Mouse (Mus musculus) liver, embryonic 16.5 days (tissue): ENCODE results near the gene Tsen54. TPM values are rescaled to one million over a fixed set of nuclear protein-coding genes. Genes with fewer than 3 reads are reported as not detected.
"Not testable (repeated sequence)": the region's sequence is repeated elsewhere in the genome, so short reads cannot be mapped to it uniquely, and the experiment has no call there.

Experiments
- ATAC-seq: fragments of 200-750 bp; cut with Nextera tagmentation; 2 replicates; pipeline ENCODE4 v1.8.0; 2017; ENCODE audit warnings: low read depth, mild to moderate bottlenecking, moderate number of reproducible peaks, moderate library complexity
- H3K27ac ChIP-seq: fragments of 300-500 bp; sonication (generic); 2 replicates; pipeline ENCODE4 v1.5.1; 2014; ENCODE audit warnings: mild to moderate bottlenecking, low read length
- H3K27me3 ChIP-seq: fragments of 300-500 bp; sonication (generic); 2 replicates; pipeline ENCODE4 v1.6.1; 2014; ENCODE audit warnings: low read depth, low read length, mixed read lengths; ENCODE audit not compliant: control insufficient read depth, insufficient read depth
- H3K36me3 ChIP-seq: fragments of 300-500 bp; sonication (generic); 2 replicates; pipeline ENCODE4 v1.6.1; 2014; ENCODE audit warnings: mild to moderate bottlenecking; ENCODE audit not compliant: control insufficient read depth, insufficient read depth
- H3K4me1 ChIP-seq: fragments of 300-500 bp; sonication (generic); 2 replicates; pipeline ENCODE4 v1.6.1; 2014; ENCODE audit warnings: low read depth, low read length, mixed read lengths; ENCODE audit not compliant: control insufficient read depth
- H3K4me2 ChIP-seq: fragments of 300-500 bp; sonication (generic); 2 replicates; pipeline ENCODE4 v1.6.1; 2014; ENCODE audit warnings: low read depth, low read length, mixed read lengths
- H3K4me3 ChIP-seq: fragments of 300-500 bp; sonication (generic); 2 replicates; pipeline ENCODE4 v1.5.1; 2014; ENCODE audit warnings: low read depth, mild to moderate bottlenecking, low read length
- H3K9ac ChIP-seq: fragments of 300-500 bp; sonication (generic); 2 replicates; pipeline ENCODE4 v1.6.1; 2014; ENCODE audit warnings: low read depth, low read length
- H3K9me3 ChIP-seq: fragments of 300-500 bp; sonication (generic); replicated peaks from 2 replicates; pipeline ENCODE4 v1.6.1; 2016; ENCODE audit warnings: low read length; ENCODE audit not compliant: control insufficient read depth
- WGBS: fragments of 180-500 bp; shearing (Covaris S2); extraction: QIAGEN DNeasy Blood & Tissue Kit; methylation state at CpG from one replicate; pipeline ENCODE4 v1.1.7; 2014; ENCODE audit not compliant: insufficient replicate concordance; 5-methylcytosine and 5-hydroxymethylcytosine counted together
- polyA plus RNA-seq: library from polyadenylated mRNA; unstranded; fragments of >200 nt; fragmentation: Nextera tagmentation; extraction: Ambion mirVana; gene quantifications from 2 replicates; pipeline ENCODE4 v1.2.1, GENCODE M21; 2015

Gene Tsen54
- polyA plus RNA-seq, 1 experiment from 2014 or later = 10.2 TPM

DNA sequence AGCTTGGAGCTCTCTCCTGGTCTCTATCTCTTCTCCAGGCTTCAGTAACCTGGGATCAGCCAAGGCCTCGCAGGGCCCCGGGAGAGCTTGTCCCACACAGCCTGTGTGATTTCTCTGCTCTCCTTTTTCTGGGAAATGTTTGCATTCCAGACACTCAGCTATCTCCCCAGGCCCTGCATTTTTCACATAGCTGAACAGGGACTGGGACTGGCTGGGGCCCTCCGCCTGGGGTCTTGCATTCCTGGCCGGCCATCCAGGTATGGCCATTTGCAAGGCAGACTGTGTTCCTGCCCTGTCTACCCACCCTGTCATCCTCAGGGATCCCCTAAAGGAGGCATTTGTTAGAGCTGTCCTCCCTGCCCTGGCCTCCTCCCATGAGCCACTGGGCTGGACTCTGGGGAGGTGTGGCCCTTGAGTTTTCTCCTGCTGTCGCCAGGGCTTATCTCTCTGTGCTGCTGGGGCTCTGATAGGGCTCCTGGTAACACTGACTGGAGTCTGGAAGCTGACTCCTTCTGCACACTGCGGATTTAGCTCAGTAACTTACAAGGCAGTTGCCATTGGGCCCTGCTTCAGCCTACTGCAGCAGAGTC, 27.5 kb downstream of the Tsen54 start:
- 19% methylated on average over 6 of the region's 6 CpGs for WGBS
- Histone ChIP-seq H3K4me3 (no peak overlapping the region), H3K27ac (peak overlapping the region; percentile 77), H3K9ac (peak overlapping the region; percentile 6; the same call in 1 of the 2 replicates), H3K4me2 (peak overlapping the region; percentile 26), H3K4me1 (peaks cover 35% of the 10 kb centered on the region), H3K9me3 (no peaks in the 10 kb centered on the region), H3K27me3 (no peaks in the 10 kb centered on the region), H3K36me3 (peaks cover 9% of the 10 kb centered on the region)
- ATAC-seq = peak; percentile 92

DNA sequence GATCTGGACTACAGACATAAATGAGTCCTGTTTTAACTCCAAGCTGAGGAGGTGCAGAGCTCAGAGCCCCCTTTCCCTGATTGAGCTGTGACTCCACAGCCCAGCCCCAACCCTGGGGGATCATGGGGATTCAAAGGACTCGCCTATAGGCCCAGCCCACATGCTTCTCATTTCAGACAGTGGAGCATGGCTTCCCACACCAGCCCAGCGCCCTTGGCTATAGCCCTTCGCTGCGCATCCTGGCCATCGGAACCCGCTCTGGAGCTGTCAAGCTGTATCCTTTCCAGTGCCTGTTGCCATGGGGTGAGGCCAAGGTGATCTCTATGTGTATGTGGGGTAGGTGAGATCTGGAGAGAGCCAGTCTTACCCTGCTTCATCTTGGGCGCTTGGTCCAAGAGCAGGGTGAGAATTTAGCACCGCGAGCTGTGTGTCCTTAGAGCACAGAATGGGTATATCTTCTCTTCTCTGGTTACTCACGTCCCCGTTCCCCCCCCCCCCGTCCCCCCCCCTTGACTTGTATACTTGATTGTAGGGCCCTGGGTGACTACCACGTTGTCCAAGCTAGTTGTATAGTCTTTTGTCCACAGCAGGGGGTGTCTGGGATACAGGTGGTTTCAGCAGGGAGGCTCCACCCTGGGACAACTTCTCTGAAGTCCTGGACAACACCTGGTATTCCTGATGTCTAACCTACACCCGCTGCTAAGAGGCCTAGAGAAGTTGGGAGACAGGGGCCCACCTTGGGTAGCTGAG, 28.8 kb downstream of the Tsen54 start:
- Histone ChIP-seq H3K4me1 (peaks cover 35% of the 10 kb centered on the region), H3K27ac (no peak overlapping the region), H3K4me2 (no peak overlapping the region), H3K9ac (no peak overlapping the region), H3K36me3 (peaks cover 9% of the 10 kb centered on the region), H3K9me3 (no peaks in the 10 kb centered on the region), H3K27me3 (no peaks in the 10 kb centered on the region), H3K4me3 (no peak overlapping the region)
- ATAC-seq = no peak
- WGBS = 82% methylated on average over 11 of the region's 14 CpGs

DNA sequence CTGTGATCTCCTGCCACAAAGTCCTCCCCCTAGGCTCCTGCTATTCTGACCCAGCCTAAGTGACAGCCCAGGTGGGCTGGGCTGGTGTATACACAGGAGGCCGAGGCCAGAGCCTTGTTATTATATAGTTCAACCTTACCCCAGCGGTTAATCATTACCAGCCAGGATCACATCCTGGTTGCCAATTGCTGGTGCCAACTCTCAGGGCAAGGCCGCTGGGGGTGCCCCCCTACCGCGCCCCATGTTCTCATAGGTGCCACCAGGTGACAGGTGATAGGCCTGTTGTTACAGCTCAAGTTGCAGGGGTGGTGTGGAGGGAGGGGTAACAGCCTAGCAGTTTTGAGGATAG, 29.3 kb downstream of the Tsen54 start:
- no peak overlapping the region for H3K4me3 ChIP-seq
- peaks cover 33% of the 10 kb centered on the region for H3K4me1 ChIP-seq
- 76% methylated on average over 5 of the region's 5 CpGs for WGBS
- H3K9me3 ChIP-seq = no peaks in the 10 kb centered on the region
- ATAC-seq = peak; percentile 25; the same call in 1 of the 2 replicates
- H3K27me3 ChIP-seq = no peaks in the 10 kb centered on the region
- no peak overlapping the region for H3K4me2 ChIP-seq
- H3K36me3 ChIP-seq = peaks cover 9% of the 10 kb centered on the region
- no peak overlapping the region for H3K9ac ChIP-seq
- no peak overlapping the region for H3K27ac ChIP-seq

DNA sequence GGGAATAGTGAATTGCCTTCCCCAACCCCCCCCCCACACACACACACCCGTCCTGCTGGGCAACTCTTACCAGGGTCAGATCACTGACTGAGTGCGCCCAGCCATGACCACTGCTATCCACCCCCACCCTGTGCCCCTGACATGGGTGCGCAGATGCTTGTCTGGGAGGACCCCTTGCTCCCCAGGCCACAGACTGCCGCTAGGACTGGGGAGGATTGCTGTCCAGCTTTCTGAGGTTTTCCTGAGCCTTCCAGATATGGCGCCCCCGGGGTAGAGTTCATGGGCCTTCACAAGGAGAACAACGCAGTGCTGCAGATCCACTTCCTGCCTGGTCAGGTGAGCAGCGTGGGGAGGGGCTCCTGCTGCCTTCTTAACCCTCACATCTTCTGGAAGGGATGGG, 29.7 kb downstream of the Tsen54 start:
- no peak for ATAC-seq
- Histone ChIP-seq H3K4me3 (no peak overlapping the region), H3K27ac (no peak overlapping the region), H3K4me2 (no peak overlapping the region), H3K9me3 (no peaks in the 10 kb centered on the region), H3K36me3 (peaks cover 9% of the 10 kb centered on the region), H3K27me3 (no peaks in the 10 kb centered on the region), H3K9ac (no peak overlapping the region), H3K4me1 (peaks cover 29% of the 10 kb centered on the region)
- 66% methylated on average over 8 of the region's 8 CpGs for WGBS

DNA sequence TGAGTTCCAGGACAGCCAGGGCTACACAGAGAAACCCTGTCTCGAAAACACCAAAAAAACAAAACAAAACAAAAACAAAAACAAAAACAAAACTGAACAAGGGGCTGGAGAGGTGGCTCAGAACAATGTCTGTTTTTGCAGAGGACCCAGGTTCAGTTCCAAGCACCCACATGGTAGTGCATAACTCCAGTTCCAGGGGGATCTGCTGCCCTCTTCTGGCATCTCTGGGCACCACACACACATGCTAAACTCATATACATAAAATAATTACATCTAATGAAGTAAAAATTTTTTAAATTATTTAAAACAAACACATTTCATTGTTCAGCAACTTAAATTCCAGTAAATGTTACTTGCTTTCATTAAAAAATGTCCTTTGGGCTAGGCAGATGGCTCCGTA, 31.3 kb downstream of the Tsen54 start:
- peaks cover 24% of the 10 kb centered on the region for H3K4me1 ChIP-seq
- no peaks in the 10 kb centered on the region for H3K9me3 ChIP-seq
- H3K27ac ChIP-seq = no peak overlapping the region
- H3K9ac ChIP-seq = no peak overlapping the region
- H3K4me2 ChIP-seq = no peak overlapping the region
- WGBS = 94% methylated on average over 2 of the region's 2 CpGs
- ATAC-seq = no peak
- no peak overlapping the region for H3K4me3 ChIP-seq
- peaks cover 11% of the 10 kb centered on the region for H3K36me3 ChIP-seq
- no peaks in the 10 kb centered on the region for H3K27me3 ChIP-seq

DNA sequence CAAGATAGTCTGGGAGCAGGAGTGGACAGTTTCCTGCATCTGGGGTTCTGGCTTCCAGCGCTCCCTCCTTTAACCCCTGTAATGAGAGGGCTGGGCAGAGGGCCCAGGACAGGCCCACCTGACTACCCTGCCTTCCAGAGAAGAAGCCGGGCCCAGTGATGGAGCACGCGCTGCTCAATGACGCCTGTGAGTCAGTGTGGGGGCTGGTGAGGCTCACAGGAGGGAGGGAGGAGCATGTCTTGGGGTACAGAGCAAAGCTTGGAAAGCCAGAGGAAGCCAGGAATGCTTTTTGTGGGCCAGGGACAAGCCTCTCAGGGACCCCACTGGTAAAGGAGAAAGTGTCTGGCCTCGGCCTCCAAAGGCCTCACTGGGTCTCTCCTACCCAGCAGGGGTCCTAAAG, 40.1 kb downstream of the Tsen54 start:
- H3K27ac ChIP-seq = no peak overlapping the region
- ATAC-seq = no peak
- no peak overlapping the region for H3K4me3 ChIP-seq
- peaks cover 12% of the 10 kb centered on the region for H3K4me1 ChIP-seq
- peaks cover 25% of the 10 kb centered on the region for H3K27me3 ChIP-seq
- H3K36me3 ChIP-seq = peaks cover 8% of the 10 kb centered on the region
- no peak overlapping the region for H3K9ac ChIP-seq
- 74% methylated on average over 6 of the region's 6 CpGs for WGBS
- H3K4me2 ChIP-seq = no peak overlapping the region
- no peaks in the 10 kb centered on the region for H3K9me3 ChIP-seq

DNA sequence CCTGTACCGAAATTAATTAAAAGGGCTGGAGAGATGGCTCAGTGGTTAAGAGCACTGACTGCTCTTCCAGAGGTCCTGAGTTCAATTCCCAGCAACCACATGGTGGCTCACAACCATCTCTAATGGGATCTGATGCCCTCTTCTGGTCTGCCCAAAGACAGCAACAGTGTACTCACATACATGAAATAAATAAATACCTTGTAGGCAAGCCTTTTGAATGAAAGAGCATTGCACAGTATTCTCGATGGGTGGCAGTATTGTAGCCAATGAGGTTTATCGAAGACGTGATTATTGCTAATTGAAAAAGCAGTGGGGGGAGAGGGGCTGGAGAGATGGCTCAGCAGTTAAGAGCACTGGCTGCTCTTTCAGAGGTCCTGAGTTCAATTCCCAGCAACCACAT, 42.6 kb downstream of the Tsen54 start:
- H3K27ac ChIP-seq, H3K36me3 ChIP-seq, H3K9ac ChIP-seq, H3K4me2 ChIP-seq, H3K9me3 ChIP-seq, ATAC-seq, H3K4me3 ChIP-seq: not testable (repeated sequence)
- Histone ChIP-seq H3K4me1 (peaks cover 12% of the 10 kb centered on the region), H3K27me3 (peaks cover 45% of the 10 kb centered on the region)
- WGBS = 76% methylated on average over 4 of the region's 4 CpGs

DNA sequence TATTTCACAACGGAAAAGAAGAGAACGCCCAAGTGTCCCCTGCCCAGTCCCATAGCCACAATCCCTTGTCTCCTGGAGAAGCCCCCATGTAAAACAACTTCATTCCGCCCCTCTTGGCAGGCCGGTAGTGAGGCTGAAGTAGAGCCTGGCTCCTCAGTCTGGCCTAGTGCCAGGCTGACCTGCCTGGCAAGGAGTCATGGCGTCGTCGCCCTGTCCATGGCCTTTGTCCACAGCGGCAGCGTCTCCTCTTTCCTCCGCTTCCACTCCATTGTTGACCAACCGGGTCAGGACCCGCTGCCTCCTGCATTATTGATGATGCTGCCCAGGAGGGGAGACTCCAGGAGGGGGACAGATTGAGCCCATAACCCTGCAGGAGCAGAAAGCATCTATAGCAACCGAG, 43.4 kb downstream of the Tsen54 start:
- Histone ChIP-seq H3K4me1 (peaks cover 12% of the 10 kb centered on the region), H3K4me3 (no peak overlapping the region), H3K27ac (no peak overlapping the region), H3K36me3 (peaks cover 3% of the 10 kb centered on the region; the same call in 1 of the 2 replicates), H3K9me3 (no peaks in the 10 kb centered on the region), H3K27me3 (peaks cover 45% of the 10 kb centered on the region), H3K4me2 (no peak overlapping the region), H3K9ac (no peak overlapping the region)
- no peak for ATAC-seq
- 53% methylated on average over 13 of the region's 13 CpGs for WGBS

DNA sequence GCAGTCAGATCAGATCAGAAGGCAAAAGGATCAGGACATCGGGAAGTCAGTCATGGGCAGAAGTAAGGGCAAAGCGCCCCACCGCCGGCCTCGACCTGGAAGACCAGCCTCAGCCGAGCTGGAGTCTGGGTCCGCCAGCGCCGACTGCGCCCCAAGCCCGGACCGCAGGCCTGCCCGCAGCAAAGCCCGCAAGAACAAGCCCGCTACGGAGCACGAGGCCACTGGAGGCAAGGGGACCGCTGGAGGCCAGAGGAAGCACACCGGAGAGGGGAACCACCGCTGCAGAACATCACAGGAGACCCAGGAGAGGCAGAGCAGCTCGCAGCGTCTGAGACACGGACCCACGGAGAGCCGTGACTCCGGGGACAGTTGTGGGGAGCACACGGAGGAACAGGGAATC, 43.8 kb downstream of the Tsen54 start, which contains the start of gene Myo15b:
Gene Myo15b, plus strand, starts transcription at position 53 of the 400 bp plus-strand sequence.
- peak within 1 kb of the TSS; percentile 68 for H3K4me2 ChIP-seq
- H3K9me3 ChIP-seq = no peaks in the 10 kb centered on the region
- H3K27ac ChIP-seq = no peak within 1 kb of the TSS
- peaks cover 48% of the 10 kb centered on the region for H3K27me3 ChIP-seq
- peak within 1 kb of the TSS; percentile 51 for H3K4me3 ChIP-seq
- no peak for ATAC-seq
- H3K4me1 ChIP-seq = peaks cover 12% of the 10 kb centered on the region
- H3K9ac ChIP-seq = peak within 1 kb of the TSS; percentile 33
- peaks cover 3% of the 10 kb centered on the region; the same call in 1 of the 2 replicates for H3K36me3 ChIP-seq
- WGBS = 13% methylated on average over 27 of the region's 27 CpGs
